Mouse (Mus musculus) CH12.LX (cell line): ENCODE data around the gene Clrn2. TPM values are rescaled to one million over a fixed set of nuclear protein-coding genes. Genes with fewer than 3 reads are reported as not detected.

Experiments used
- DNase-seq: peaks from one replicate; pipeline ENCODE4 v3.0.0-alpha.2; 2013; ENCODE audit errors: extremely low read depth
- H3K27ac ChIP-seq: 2 replicates; pipeline ENCODE4 v1.5.1; 2012; ENCODE audit warnings: low read depth, mild to moderate bottlenecking, control low read depth, moderate library complexity; ENCODE audit not compliant: insufficient read depth
- H3K27me3 ChIP-seq: replicated peaks from 2 replicates; pipeline ENCODE3; 2012; ENCODE audit warnings: inconsistent platforms
- H3K36me3 ChIP-seq, 2 experiments: replicated peaks in 1 of 2; 2 replicates each; pipeline versions ENCODE3 to v1.6.1; 2012; ENCODE audit warnings: inconsistent platforms in 1 of 2, low read length in 1 of 2, mild to moderate bottlenecking in 1 of 2, mixed read lengths in 1 of 2, moderate library complexity in 1 of 2; ENCODE audit not compliant: control insufficient read depth in 1 of 2, insufficient read depth in 1 of 2
- H3K4me1 ChIP-seq, 2 experiments: 2 replicates each; pipeline ENCODE4 v1.6.1; 2012; ENCODE audit warnings: inconsistent platforms in 1 of 2, moderate library complexity in 1 of 2; ENCODE audit not compliant: insufficient read depth in 2 of 2, control insufficient read depth in 1 of 2
- H3K4me2 ChIP-seq: 2 replicates; pipeline ENCODE4 v1.6.1; 2012; ENCODE audit warnings: low read depth, mild to moderate bottlenecking, control low read depth; ENCODE audit not compliant: poor library complexity, insufficient read depth, severe bottlenecking
- H3K4me3 ChIP-seq, 3 experiments: fragments of 150-350 bp in 1 of 3; sonication (generic) in 1 of 3; replicated peaks in 1 of 3; 2 replicates each; pipeline versions ENCODE3 to v1.5.1; 2011 to 2012; ENCODE audit warnings: low read depth in 2 of 3, low read length in 2 of 3, mild to moderate bottlenecking in 2 of 3, moderate library complexity in 2 of 3, control low read depth in 1 of 3, improper control_type of control experiment in 1 of 3, inconsistent platforms in 1 of 3, mixed read lengths in 1 of 3; ENCODE audit not compliant: poor library complexity in 1 of 3
- H3K79me2 ChIP-seq: replicated peaks from 2 replicates; pipeline ENCODE4 v1.6.1; 2012; ENCODE audit warnings: mild to moderate bottlenecking, moderate library complexity; ENCODE audit not compliant: control insufficient read depth, poor library complexity, insufficient read depth, severe bottlenecking; ENCODE audit errors: extremely low read depth
- H3K9ac ChIP-seq: 2 replicates; pipeline ENCODE4 v1.6.1; 2012; ENCODE audit warnings: low read depth, mild to moderate bottlenecking, control low read depth, moderate library complexity; ENCODE audit not compliant: insufficient read depth
- H3K9me3 ChIP-seq: replicated peaks from 2 replicates; pipeline ENCODE3; 2012; ENCODE audit warnings: low read length, inconsistent platforms, mixed read lengths
- CTCF ChIP-seq, 2 experiments: IDR thresholded peaks in 1 of 2; conservative IDR thresholded peaks in 1 of 2; 2 replicates each; pipeline ENCODE4 v1.5.1; 2011 to 2012; ENCODE audit warnings: low read depth in 2 of 2, low read length in 2 of 2, improper control_type of control experiment in 1 of 2, inconsistent platforms in 1 of 2, mild to moderate bottlenecking in 1 of 2, moderate library complexity in 1 of 2
- E2F4 ChIP-seq: IDR thresholded peaks from 2 replicates; pipeline ENCODE4 v1.6.1; 2011; ENCODE audit warnings: low read depth, low read length, improper control_type of control experiment; ENCODE audit not compliant: insufficient replicate concordance
- EP300 ChIP-seq: IDR thresholded peaks from 2 replicates; pipeline ENCODE4 v1.6.1; 2011; ENCODE audit warnings: low read length, improper control_type of control experiment
- ETS1 ChIP-seq: conservative IDR thresholded peaks from 2 replicates; pipeline ENCODE4 v1.6.1; 2012; ENCODE audit warnings: low read depth, mild to moderate bottlenecking, inconsistent platforms, low read length, improper control_type of control experiment, moderate library complexity
- IRF4 ChIP-seq: IDR thresholded peaks from 2 replicates; pipeline ENCODE4 v1.6.1; 2014; ENCODE audit warnings: low read depth, mild to moderate bottlenecking, inconsistent platforms, low read length, improper control_type of control experiment
- JUND ChIP-seq: conservative IDR thresholded peaks from 2 replicates; pipeline ENCODE4 v1.6.1; 2011; ENCODE audit warnings: low read depth, low read length, improper control_type of control experiment
- KAT2A ChIP-seq: IDR thresholded peaks from 2 replicates; pipeline ENCODE4 v1.6.1; 2012; ENCODE audit warnings: low read length, improper control_type of control experiment, inconsistent platforms; ENCODE audit not compliant: insufficient replicate concordance
- MXI1 ChIP-seq: IDR thresholded peaks from 2 replicates; pipeline ENCODE4 v1.6.1; 2011; ENCODE audit warnings: mild to moderate bottlenecking, low read depth, low read length, improper control_type of control experiment
- MYC ChIP-seq: IDR thresholded peaks from 2 replicates; pipeline ENCODE4 v1.6.1; 2011; ENCODE audit warnings: low read depth, mild to moderate bottlenecking, improper control_type of control experiment, low read length
- PAX5 ChIP-seq: IDR thresholded peaks from 2 replicates; pipeline ENCODE4 v1.6.1; 2012; ENCODE audit warnings: low read length, inconsistent platforms, mixed read lengths
- POLR2A ChIP-seq: IDR thresholded peaks from 2 replicates; pipeline ENCODE4 v1.6.1; 2011; ENCODE audit warnings: low read depth, mild to moderate bottlenecking, improper control_type of control experiment, low read length
- UBTF ChIP-seq: IDR thresholded peaks from 2 replicates; pipeline ENCODE4 v1.6.1; 2012; ENCODE audit warnings: low read depth, mild to moderate bottlenecking, inconsistent platforms, low read length, improper control_type of control experiment, moderate library complexity
- USF1 ChIP-seq: IDR thresholded peaks from 2 replicates; pipeline ENCODE4 v1.6.1; 2014; ENCODE audit warnings: low read depth, mild to moderate bottlenecking, inconsistent platforms, low read length, improper control_type of control experiment
- ZMIZ1 ChIP-seq: IDR thresholded peaks from 2 replicates; pipeline ENCODE4 v1.6.1; 2012; ENCODE audit warnings: low read depth, mild to moderate bottlenecking, inconsistent platforms, low read length, improper control_type of control experiment
- ZNF384 ChIP-seq: IDR thresholded peaks from 2 replicates; pipeline ENCODE4 v1.6.1; 2012; ENCODE audit warnings: low read depth, low read length, improper control_type of control experiment, inconsistent platforms
- dilution Hi-C: fragments of 300-500 bp; cut with MboI; formaldehyde crosslinking; loops from 2 replicates; pipeline ENCODE4 v1.14.3; 2020; ENCODE audit warnings: low sequenced_read_pairs; ENCODE audit not compliant: extremely low pct_unique_long_range_greater_than_20kb, extremely low pct_ligation_motif_present
- in situ Hi-C: fragments of 300-500 bp; cut with MboI; formaldehyde crosslinking; loops from 3 replicates; pipeline ENCODE4 v1.14.3; 2019; ENCODE audit warnings: low sequenced_read_pairs, low pct_ligation_motif_present, low pct_unique_long_range_greater_than_20kb, mixed read lengths
- polyA plus RNA-seq: library from polyadenylated mRNA; unstranded; fragments of >175 nt; gene quantifications from 2 replicates; pipeline ENCODE4 v1.2.1, GENCODE M21; 2012; ENCODE audit warnings: low read depth; ENCODE audit not compliant: insufficient read length
- total RNA-seq, 2 experiments: library from RNA; depleted of rRNA; stranded (reverse); fragments of 300-350 nt in 1 of 2; fragments of >200 nt in 1 of 2; gene quantifications; 2 replicates each; pipeline ENCODE4 v1.2.3; 2012 to 2014

The Clrn2 gene
- total and polyA plus RNA-seq, 3 experiments = not detected

GRCm38 (mm10) chr5:45426416-45427034 is 27.0 kb upstream of the Clrn2 start:
- dilution Hi-C loops (no loop called here), in situ Hi-C loops (loop anchor here (25.0 kb wide), 1 partner anchor 1139 kb away; no protein-coding TSS in a partner anchor)
- Histone ChIP-seq H3K27me3 (no peaks in the 10 kb centered on the region), H3K4me3 (no peak overlapping the region), H3K27ac (no peak overlapping the region), H3K4me2 (no peak overlapping the region), H3K9me3 (no peaks in the 10 kb centered on the region), H3K36me3 (peaks cover 0 to 16% of the 10 kb centered on the region in 2 experiments), H3K4me1 (no peaks in the 10 kb centered on the region), H3K9ac (no peak overlapping the region), H3K79me2 (no peaks in the 10 kb centered on the region)
- TF ChIP-seq PAX5 (no peak), EP300 (no peak), E2F4 (no peak), MYC (no peak), IRF4 (no peak), ETS1 (no peak), UBTF (no peak), CTCF (conservative IDR thresholded peaks at IDR 0.05 in 1 of 2, IDR thresholded peaks at IDR 0.05 in 1 of 2; ENCODE audit: low read depth in 2 of 2, low read length in 2 of 2) (no peak), USF1 (no peak), ZMIZ1 (no peak), ZNF384 (no peak), MXI1 (no peak)
- DNase-seq = no peak

GRCm38 (mm10) chr5:45427891-45428290 is 25.7 kb upstream of the Clrn2 start:
- Histone ChIP-seq H3K4me1 (no peaks in the 10 kb centered on the region), H3K79me2 (no peaks in the 10 kb centered on the region), H3K4me3 (no peak overlapping the region), H3K36me3 (peaks cover 0 to 24% of the 10 kb centered on the region in 2 experiments), H3K9me3 (no peaks in the 10 kb centered on the region), H3K9ac (no peak overlapping the region), H3K27me3 (no peaks in the 10 kb centered on the region), H3K4me2 (no peak overlapping the region), H3K27ac (no peak overlapping the region)
- TF ChIP-seq MYC (no peak), ZNF384 (no peak), EP300 (no peak), KAT2A (no peak), JUND (no peak), POLR2A (no peak), CTCF (conservative IDR thresholded peaks at IDR 0.05 in 1 of 2, IDR thresholded peaks at IDR 0.05 in 1 of 2; ENCODE audit: low read depth in 2 of 2, low read length in 2 of 2) (no peak)
- DNase-seq = no peak
- dilution Hi-C loops (no loop called here), in situ Hi-C loops (loop anchor here (25.0 kb wide), 1 partner anchor 1141 kb away; no protein-coding TSS in a partner anchor)
